Mouse (Mus musculus) megakaryocyte, embryonic 14.5 days (primary cell): ENCODE results near the gene Ptar1. TPM values are rescaled to one million over a fixed set of nuclear protein-coding genes. Genes with fewer than 3 reads are reported as not detected.
"Not testable (repeated sequence)": the region's sequence is repeated elsewhere in the genome, so short reads cannot be mapped to it uniquely, and the experiment has no call there.

Experiments used
- H3K27me3 ChIP-seq: replicated peaks from 2 replicates; pipeline ENCODE3; 2012; ENCODE audit warnings: inconsistent platforms
- H3K36me3 ChIP-seq: replicated peaks from 2 replicates; pipeline ENCODE3; 2012; ENCODE audit warnings: low read length, inconsistent platforms, mixed read lengths
- H3K4me1 ChIP-seq: 2 replicates; pipeline ENCODE4 v1.6.1; 2012; ENCODE audit warnings: inconsistent platforms
- H3K4me3 ChIP-seq: replicated peaks from 2 replicates; pipeline ENCODE3; 2012; ENCODE audit warnings: moderate library complexity, mild to moderate bottlenecking, inconsistent platforms
- H3K9me3 ChIP-seq: 2 replicates; pipeline ENCODE4 v1.6.1; 2012; ENCODE audit warnings: inconsistent platforms
- FLI1 ChIP-seq: IDR thresholded peaks from 2 replicates; pipeline ENCODE4 v1.6.1; 2012; ENCODE audit warnings: low read length, inconsistent platforms, mixed read lengths
- GATA1 ChIP-seq: IDR thresholded peaks from 3 replicates; pipeline ENCODE4 v1.6.1; 2012; ENCODE audit warnings: mixed read lengths, low read length, inconsistent platforms, borderline replicate concordance
- polyA plus RNA-seq: library from polyadenylated mRNA; stranded (reverse); fragments of >175 nt; gene quantifications from 2 replicates; pipeline ENCODE4 v1.2.3, GENCODE M21; 2012; ENCODE audit warnings: low replicate concordance; ENCODE audit not compliant: insufficient read depth

The Ptar1 gene
- polyA plus RNA-seq, 1 experiment, result 0.22 TPM

DNA sequence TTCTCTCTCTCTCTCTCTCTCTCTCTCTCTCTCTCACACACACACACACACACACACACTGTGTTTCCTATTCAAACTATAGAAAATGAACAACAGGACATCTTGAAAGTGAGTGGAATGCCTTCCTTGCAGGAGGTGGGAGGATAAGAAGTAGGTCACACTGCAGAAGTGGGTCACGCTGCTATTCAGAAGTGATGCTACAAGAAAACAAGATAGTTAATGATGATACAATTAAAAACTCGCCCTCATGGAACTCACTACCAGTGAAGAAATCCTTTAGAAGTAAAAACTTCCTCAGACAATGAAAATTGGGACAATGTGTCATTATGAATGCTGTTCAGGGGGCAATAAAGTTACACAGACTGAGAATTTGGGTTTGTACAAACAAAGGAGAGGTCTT, 14.2 kb upstream of the Ptar1 start:
- H3K9me3 ChIP-seq, result peaks cover 10% of the 10 kb centered on the region
- no peak overlapping the region for H3K4me3 ChIP-seq
- H3K27me3 ChIP-seq, result peaks cover 2% of the 10 kb centered on the region
- H3K4me1 ChIP-seq, result no peaks in the 10 kb centered on the region
- TF ChIP-seq GATA1 (no peak), FLI1 (no peak)
- no peaks in the 10 kb centered on the region for H3K36me3 ChIP-seq

DNA sequence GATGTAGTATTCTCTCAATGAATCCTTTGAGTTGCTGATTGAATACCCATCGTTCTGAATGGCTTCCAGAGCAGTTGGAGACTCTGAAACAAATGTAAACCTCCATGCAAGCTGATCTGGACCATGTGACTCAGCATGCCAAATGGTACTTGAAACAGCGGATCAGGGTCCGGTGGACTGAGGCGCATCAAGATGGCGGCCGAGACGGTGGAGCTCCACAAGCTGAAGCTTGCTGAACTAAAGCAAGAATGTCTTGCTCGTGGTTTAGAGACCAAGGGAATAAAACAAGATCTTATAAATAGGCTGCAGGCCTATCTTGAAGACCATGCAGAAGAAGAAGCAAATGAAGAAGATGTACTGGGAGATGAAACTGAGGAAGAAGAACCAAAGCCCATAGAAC, 11.6 kb upstream of the Ptar1 start:
- peaks cover 14% of the 10 kb centered on the region for H3K9me3 ChIP-seq
- not testable (repeated sequence) for H3K36me3 ChIP-seq, H3K4me1 ChIP-seq, H3K27me3 ChIP-seq, H3K4me3 ChIP-seq

DNA sequence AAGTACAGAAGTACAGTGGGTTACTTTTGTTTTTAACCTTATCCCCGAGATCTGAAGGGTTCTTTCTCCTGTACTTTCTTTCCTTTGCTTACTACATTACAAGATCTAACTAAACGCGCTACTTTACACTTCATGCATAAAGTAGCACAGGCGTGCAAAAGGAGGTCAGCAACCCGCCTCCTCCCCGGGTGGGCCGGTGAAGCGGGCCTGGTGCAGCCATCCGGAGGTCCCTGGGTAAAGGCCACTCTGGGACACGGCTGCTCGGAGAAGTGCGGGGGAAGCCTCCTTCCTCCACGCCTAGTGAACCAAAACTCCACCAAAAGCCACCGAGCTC, 300 bp upstream of the Ptar1 start:
- peaks cover 25% of the 10 kb centered on the region; the same call in 1 of the 2 replicates for H3K4me1 ChIP-seq
- peak overlapping the region; percentile 98 for H3K4me3 ChIP-seq
- no peaks in the 10 kb centered on the region for H3K9me3 ChIP-seq
- H3K36me3 ChIP-seq, result no peaks in the 10 kb centered on the region
- TF ChIP-seq GATA1 (no peak), FLI1 (no peak)
- H3K27me3 ChIP-seq, result no peaks in the 10 kb centered on the region

GRCm38 (mm10) chr19:23688421-23688946, 1.3 kb downstream of the Ptar1 start:
- Histone ChIP-seq H3K36me3 (no peaks in the 10 kb centered on the region), H3K4me3 (peak overlapping the region; percentile 98), H3K4me1 (peaks cover 32% of the 10 kb centered on the region; the same call in 1 of the 2 replicates), H3K27me3 (no peaks in the 10 kb centered on the region), H3K9me3 (no peaks in the 10 kb centered on the region)
- TF ChIP-seq GATA1, result no peak
- TF ChIP-seq FLI1, result no peak

GRCm38 (mm10) chr19:23694344-23694743, 7.1 kb downstream of the Ptar1 start:
- TF ChIP-seq GATA1 (no peak), FLI1 (no peak)
- Histone ChIP-seq H3K4me1 (peaks cover 22% of the 10 kb centered on the region), H3K36me3 (peaks cover 52% of the 10 kb centered on the region), H3K9me3 (no peaks in the 10 kb centered on the region), H3K4me3 (no peak overlapping the region), H3K27me3 (no peaks in the 10 kb centered on the region)

DNA sequence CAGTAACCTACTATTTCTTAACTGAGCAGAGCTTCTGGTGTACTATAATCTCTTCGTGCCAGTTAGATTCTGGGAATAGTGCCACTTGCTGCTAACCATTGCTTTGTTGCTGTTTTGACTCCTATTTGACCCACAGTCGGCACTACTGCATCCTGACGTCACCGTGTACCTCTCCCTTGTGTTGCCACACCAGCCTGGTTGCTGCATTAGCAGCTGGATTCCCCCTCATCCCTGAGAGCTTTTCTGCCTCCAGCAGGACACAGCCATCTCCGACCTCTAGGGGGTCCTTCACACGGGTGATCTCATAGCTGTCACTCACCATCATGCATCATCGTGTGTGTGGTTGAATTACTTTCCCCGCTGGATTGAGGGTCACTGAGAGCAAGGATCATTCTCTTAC, 10.6 kb downstream of the Ptar1 start:
- TF ChIP-seq GATA1, result no peak
- no peak for TF ChIP-seq FLI1

DNA sequence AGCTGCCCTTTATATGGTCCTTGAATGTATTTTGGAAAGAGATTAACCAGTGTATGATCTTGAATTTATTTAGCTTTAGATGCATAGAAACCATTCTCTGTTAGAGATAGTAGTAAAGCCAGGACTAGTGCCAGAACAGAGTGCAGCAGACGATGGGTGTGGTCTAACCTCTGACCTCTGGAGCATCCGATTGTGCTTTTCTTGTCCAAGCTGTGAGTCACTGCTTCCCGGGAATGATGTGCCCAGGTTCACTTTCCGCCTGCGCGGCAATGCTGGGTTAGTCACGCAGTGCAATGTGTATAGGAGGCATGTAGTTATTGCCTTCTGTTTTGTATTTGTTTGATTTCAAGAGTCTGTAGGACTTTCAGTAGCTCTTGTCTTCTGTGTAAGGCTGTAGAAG, 11.1 kb downstream of the Ptar1 start:
- TF ChIP-seq FLI1 (no peak), GATA1 (no peak)
- Histone ChIP-seq H3K9me3 (no peaks in the 10 kb centered on the region), H3K4me3 (no peak overlapping the region), H3K36me3 (peaks cover 87% of the 10 kb centered on the region), H3K27me3 (no peaks in the 10 kb centered on the region), H3K4me1 (peaks cover 12% of the 10 kb centered on the region; the same call in 1 of the 2 replicates)

More for the DNA sequence above, 10.6 kb downstream of the Ptar1 start:
- Histone ChIP-seq H3K27me3 (no peaks in the 10 kb centered on the region), H3K36me3 (peaks cover 82% of the 10 kb centered on the region), H3K4me3 (no peak overlapping the region), H3K4me1 (peaks cover 12% of the 10 kb centered on the region; the same call in 1 of the 2 replicates), H3K9me3 (no peaks in the 10 kb centered on the region)

DNA sequence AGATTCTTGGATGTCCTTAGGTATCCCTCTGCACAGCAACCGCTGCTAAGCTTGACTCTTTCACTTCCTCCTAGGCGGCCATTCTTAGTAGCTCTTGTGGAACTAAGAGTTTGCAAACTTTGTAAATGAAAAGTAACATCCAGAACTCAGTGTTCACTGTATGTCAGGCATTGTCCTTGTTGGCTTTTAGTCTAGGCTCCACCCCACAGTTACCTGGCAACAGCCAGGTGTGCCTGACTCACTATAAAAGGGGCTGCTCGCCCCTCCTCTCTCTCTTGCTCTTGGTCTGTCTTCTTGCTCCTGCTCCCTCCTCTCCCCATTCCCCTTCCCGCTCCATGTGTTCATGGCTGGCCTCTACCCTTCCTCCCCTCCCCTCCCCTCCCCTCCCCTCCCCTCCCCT, 11.9 kb downstream of the Ptar1 start:
- no peak overlapping the region for H3K4me3 ChIP-seq
- peaks cover 12% of the 10 kb centered on the region; the same call in 1 of the 2 replicates for H3K4me1 ChIP-seq
- peaks cover 88% of the 10 kb centered on the region for H3K36me3 ChIP-seq
- H3K27me3 ChIP-seq, result no peaks in the 10 kb centered on the region
- no peaks in the 10 kb centered on the region for H3K9me3 ChIP-seq
- TF ChIP-seq FLI1 (no peak), GATA1 (no peak)

DNA sequence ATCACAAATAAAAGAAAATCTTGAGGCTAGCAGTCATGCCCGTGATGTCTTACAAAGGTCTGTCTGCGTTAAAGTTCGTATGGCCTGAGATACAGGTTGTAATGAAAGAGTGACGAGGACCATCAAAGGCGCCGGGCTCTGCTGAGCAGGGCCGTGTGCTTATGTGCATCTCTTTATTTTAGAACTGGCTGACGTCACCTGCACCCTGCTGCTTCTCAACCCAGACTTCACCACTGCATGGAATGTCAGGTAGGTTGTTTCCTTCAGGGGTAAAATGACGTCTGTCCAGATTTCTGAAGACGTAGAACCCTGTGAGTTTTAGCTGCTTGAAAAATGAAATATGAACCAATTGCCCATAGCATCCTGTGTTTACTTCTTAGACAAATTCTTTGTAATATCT, 15.7 kb downstream of the Ptar1 start:
- no peak overlapping the region for H3K4me3 ChIP-seq
- peaks cover 10% of the 10 kb centered on the region; the same call in 1 of the 2 replicates for H3K4me1 ChIP-seq
- peaks cover 85% of the 10 kb centered on the region for H3K36me3 ChIP-seq
- no peaks in the 10 kb centered on the region for H3K9me3 ChIP-seq
- no peaks in the 10 kb centered on the region for H3K27me3 ChIP-seq
- TF ChIP-seq FLI1, result no peak

- no peaks in the 10 kb centered on the region for H3K27me3 ChIP-seq
- peaks cover 6% of the 10 kb centered on the region; the same call in 1 of the 2 replicates for H3K4me1 ChIP-seq
- TF ChIP-seq GATA1, result no peak
- no peak for TF ChIP-seq FLI1
- no peaks in the 10 kb centered on the region for H3K9me3 ChIP-seq
- H3K4me3 ChIP-seq, result no peak overlapping the region
- H3K36me3 ChIP-seq, result peaks cover 84% of the 10 kb centered on the region
These were observed 18.2 kb downstream of the Ptar1 start for GRCm38 (mm10) chr19:23705383-23705782.

GRCm38 (mm10) chr19:23746506-23746905, 59.3 kb downstream of the Ptar1 start:
- Histone ChIP-seq H3K4me1 (no peaks in the 10 kb centered on the region), H3K4me3 (no peak overlapping the region), H3K36me3 (no peaks in the 10 kb centered on the region), H3K9me3 (peaks cover 3% of the 10 kb centered on the region; the same call in 1 of the 2 replicates), H3K27me3 (no peaks in the 10 kb centered on the region)
- TF ChIP-seq GATA1, result no peak
- no peak for TF ChIP-seq FLI1
